Mouse (Mus musculus): ENCODE measurements around the gene Akr7a5.

DNA sequence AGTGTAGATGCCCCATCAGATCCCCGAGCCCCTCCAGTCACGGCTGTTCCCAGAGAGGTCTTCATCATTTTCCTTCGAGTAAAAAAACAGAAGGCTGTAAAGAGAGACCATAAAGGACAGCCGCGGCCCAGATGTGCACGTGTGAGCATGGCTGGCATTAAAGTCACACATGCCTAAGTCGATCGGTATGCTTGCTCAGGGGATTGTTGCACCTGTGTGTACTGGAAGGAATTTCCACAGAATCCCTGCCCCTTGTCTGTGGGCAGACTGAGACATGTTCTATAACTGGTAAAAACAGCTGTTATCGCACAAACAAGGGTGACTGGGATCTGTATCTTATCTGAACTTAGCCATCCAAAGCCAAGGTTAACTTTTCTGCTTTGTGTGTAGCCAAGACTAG, 39.0 kb upstream of the Akr7a5 start:
- no peak for TF ChIP-seq ZNF384 (IDR thresholded peaks at IDR 0.05; ENCODE audit: low read depth, low read length)
- TF ChIP-seq HCFC1 (IDR thresholded peaks at IDR 0.05; ENCODE audit: borderline replicate concordance, insufficient read depth, low read length) = no peak
- no peak for TF ChIP-seq ZC3H11A (IDR thresholded peaks at IDR 0.05; ENCODE audit: borderline replicate concordance, low read depth, low read length)
- no peak for TF ChIP-seq MAFK (IDR thresholded peaks at IDR 0.05; ENCODE audit: insufficient read depth, low read depth, low read length)

All from ES-E14 (cell line).